Mouse (Mus musculus): Measurements from ENCODE around the gene Gabrr3.

GRCm38 (mm10) chr16:59451813-59452212, 44.7 kb downstream of the Gabrr3 start:
- TF ChIP-seq CTCF (IDR thresholded peaks at IDR 0.05) (no peak), EP300 (IDR thresholded peaks at IDR 0.05) (no peak)

All from lung, postnatal 0 days (tissue).